Mouse (Mus musculus): Measurements from ENCODE around the gene Tas2r139. TPM values are rescaled to one million over a fixed set of nuclear protein-coding genes. Genes with fewer than 3 reads are reported as not detected.
"Not testable (repeated sequence)": the region's sequence is repeated elsewhere in the genome, so short reads cannot be mapped to it uniquely, and the experiment has no call there.

The Tas2r139 gene
- polyA plus RNA-seq (2015; fragmentation: Nextera tagmentation; extraction: Ambion mirVana): not detected in 2 replicates

DNA sequence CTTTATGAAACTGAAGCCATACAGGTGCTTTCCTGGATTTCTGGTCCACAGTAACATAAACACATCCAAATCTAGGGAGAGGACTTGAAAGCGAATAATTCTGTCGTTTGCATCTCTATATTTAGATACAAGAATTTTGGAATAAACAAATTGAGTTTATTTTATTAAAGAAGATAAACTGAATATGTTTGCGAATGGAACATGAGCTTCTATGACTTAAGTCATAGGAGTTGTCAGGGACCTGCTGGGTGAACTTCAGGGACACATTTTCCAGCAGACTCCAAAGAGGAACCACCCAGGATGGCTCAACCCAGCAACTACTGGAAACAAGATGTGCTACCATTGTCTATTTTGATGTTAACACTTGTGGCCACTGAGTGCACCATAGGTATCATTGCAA, at the start of gene Tas2r139:
Tas2r139 (plus strand) TSS at position 301 of the 400 bp plus-strand sequence.
- Histone ChIP-seq H3K4me1 (no peaks in the 10 kb centered on the region), H3K27ac (no peak within 1 kb of the TSS), H3K4me2 (no peak within 1 kb of the TSS), H3K4me3 (no peak within 1 kb of the TSS), H3K36me3 (no peaks in the 10 kb centered on the region), H3K27me3 (no peaks in the 10 kb centered on the region), H3K9me3 (no peaks in the 10 kb centered on the region), H3K9ac (no peak within 1 kb of the TSS)
- 74% methylated on average over 3 of the region's 3 CpGs for WGBS
- ATAC-seq (ENCODE audit: insufficient number of reproducible peaks, low FRiP score, low TSS enrichment, low read depth): no peak

DNA sequence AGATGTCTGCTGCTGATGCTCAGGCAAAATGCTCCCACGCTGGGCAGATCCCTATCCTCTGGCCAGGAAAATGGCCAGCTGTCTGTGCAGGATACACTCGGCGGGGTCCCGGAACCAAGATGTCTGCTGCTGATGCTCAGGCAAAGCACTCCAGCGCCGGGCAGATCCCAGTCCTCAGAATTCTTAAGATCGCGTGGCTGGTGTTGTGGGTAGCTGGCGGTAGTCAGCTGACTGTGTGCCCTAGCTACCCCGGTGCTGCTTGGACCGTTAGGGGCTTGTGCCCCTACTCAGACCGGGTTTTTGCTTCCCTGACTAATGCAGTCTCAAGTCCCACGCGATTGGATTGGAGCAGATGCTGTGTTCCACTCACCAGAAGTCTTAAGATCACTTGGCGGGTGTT, 10.4 kb downstream of the Tas2r139 start:
- not testable (repeated sequence) for H3K4me1 ChIP-seq; H3K9ac ChIP-seq; ATAC-seq (ENCODE audit: insufficient number of reproducible peaks, low FRiP score, low TSS enrichment, low read depth); H3K27ac ChIP-seq; H3K4me2 ChIP-seq; H3K27me3 ChIP-seq; H3K9me3 ChIP-seq; H3K36me3 ChIP-seq; H3K4me3 ChIP-seq
- WGBS: 72% methylated on average over 15 of the region's 15 CpGs

DNA sequence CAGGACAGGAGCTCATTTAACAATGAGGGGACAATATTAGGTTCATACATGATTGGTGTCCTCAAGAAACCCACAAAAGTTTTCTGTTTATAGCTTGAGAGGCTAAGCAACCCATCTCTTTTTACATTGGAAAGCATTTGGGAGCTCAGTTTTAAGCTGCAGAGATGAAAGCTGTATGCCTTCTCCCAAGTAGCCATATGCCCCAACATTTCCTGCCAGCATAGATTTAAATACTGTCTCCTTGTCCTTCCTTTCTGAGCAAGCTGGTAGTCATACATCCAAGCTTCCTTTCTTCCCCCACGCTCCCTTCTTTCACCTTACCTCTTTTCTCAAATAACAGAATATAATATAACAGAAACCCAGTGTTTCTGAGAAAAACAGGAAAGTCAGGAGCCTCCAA, 41.7 kb downstream of the Tas2r139 start:
- Histone ChIP-seq H3K27me3 (no peaks in the 10 kb centered on the region), H3K4me3 (no peak overlapping the region), H3K4me2 (no peak overlapping the region), H3K36me3 (no peaks in the 10 kb centered on the region), H3K9me3 (no peaks in the 10 kb centered on the region), H3K4me1 (no peaks in the 10 kb centered on the region), H3K27ac (no peak overlapping the region), H3K9ac (no peak overlapping the region)
- ATAC-seq (ENCODE audit: insufficient number of reproducible peaks, low FRiP score, low TSS enrichment, low read depth): no peak
- 66% methylated on average over 1 of the region's 1 CpGs for WGBS

DNA sequence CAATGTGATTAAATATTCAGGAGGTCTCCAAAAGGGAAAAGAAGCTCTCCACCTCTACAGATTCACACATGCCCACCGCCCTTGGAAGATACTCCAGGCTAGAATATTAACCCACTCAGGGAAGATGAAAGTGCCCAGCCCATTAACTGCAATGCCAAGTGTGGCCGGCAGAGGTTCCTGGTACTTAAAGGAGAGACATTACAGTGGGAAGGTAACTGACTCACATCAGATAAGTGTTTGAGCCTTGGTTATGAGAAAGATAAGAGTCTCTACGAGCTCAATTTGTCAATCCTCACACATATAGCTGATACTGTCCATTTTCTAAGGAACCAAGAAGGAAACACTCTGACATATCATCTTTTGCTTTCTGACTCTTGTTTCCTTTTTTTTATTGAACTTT, 45.5 kb downstream of the Tas2r139 start:
- no peak overlapping the region for H3K4me2 ChIP-seq

More for the DNA sequence above, 45.5 kb downstream of the Tas2r139 start:
- no peaks in the 10 kb centered on the region for H3K27me3 ChIP-seq
- no peaks in the 10 kb centered on the region for H3K4me1 ChIP-seq
- no peak for ATAC-seq (ENCODE audit: insufficient number of reproducible peaks, low FRiP score, low TSS enrichment, low read depth)
- no peaks in the 10 kb centered on the region for H3K36me3 ChIP-seq
- no peak overlapping the region for H3K9ac ChIP-seq
- 51% methylated on average over 3 of the region's 3 CpGs for WGBS
- no peaks in the 10 kb centered on the region for H3K9me3 ChIP-seq
- no peak overlapping the region for H3K27ac ChIP-seq
- H3K4me3 ChIP-seq: no peak overlapping the region

Other genes starting within 250 kb of the Tas2r139 start
- gene Sval1, start 189.3 kb upstream of the Tas2r139 start, polyA plus RNA-seq (2015; fragmentation: Nextera tagmentation; extraction: Ambion mirVana): not detected in 2 replicates
- gene Sval3, start 172.8 kb upstream of the Tas2r139 start, polyA plus RNA-seq (2015; fragmentation: Nextera tagmentation; extraction: Ambion mirVana): not detected in 2 replicates
- not detected in 2 replicates for gene Sva, start 102.5 kb upstream of the Tas2r139 start, polyA plus RNA-seq (2015; fragmentation: Nextera tagmentation; extraction: Ambion mirVana)
- not detected in 2 replicates for gene Tas2r144, start 74.4 kb downstream of the Tas2r139 start, polyA plus RNA-seq (2015; fragmentation: Nextera tagmentation; extraction: Ambion mirVana)
- gene Gstk1, start 105.0 kb downstream of the Tas2r139 start, polyA plus RNA-seq (2015; fragmentation: Nextera tagmentation; extraction: Ambion mirVana): 20.7 and 21.4 TPM in 2 replicates
- 2.0 and 2.4 TPM in 2 replicates for gene Tmem139, start 121.0 kb downstream of the Tas2r139 start, polyA plus RNA-seq (2015; fragmentation: Nextera tagmentation; extraction: Ambion mirVana)
- gene Casp2, start 124.0 kb downstream of the Tas2r139 start, polyA plus RNA-seq (2015; fragmentation: Nextera tagmentation; extraction: Ambion mirVana): 47.1 and 51.2 TPM in 2 replicates
- gene Clcn1, start 145.7 kb downstream of the Tas2r139 start, polyA plus RNA-seq (2015; fragmentation: Nextera tagmentation; extraction: Ambion mirVana): 0.33 and 1.0 TPM in 2 replicates
- 0.15 and 0.19 TPM in 2 replicates for gene Fam131b, start 183.7 kb downstream of the Tas2r139 start, polyA plus RNA-seq (2015; fragmentation: Nextera tagmentation; extraction: Ambion mirVana)
- 107 and 138 TPM in 2 replicates for gene Zyx, start 208.7 kb downstream of the Tas2r139 start, polyA plus RNA-seq (2015; fragmentation: Nextera tagmentation; extraction: Ambion mirVana)
- 25.4 and 30.1 TPM in 2 replicates for gene Epha1, start 232.3 kb downstream of the Tas2r139 start, polyA plus RNA-seq (2015; fragmentation: Nextera tagmentation; extraction: Ambion mirVana)

All from limb, embryonic 15.5 days (tissue).